13 mouse cellular contexts compared by ENCODE assay signal in genomic region chr1:151648099-151648498, GRCm38 (mm10).
A peak's percentile ranks its signal among the peaks of the same experiment; 100 is the strongest.
DNase-seq lines count a peak whose midpoint lies in the region; ATAC-seq and TF ChIP-seq lines count a peak whose summit lies in the region.
"Had no signal": no experiment of that assay in that cellular context is flagged by ENCODE, and none has a peak within 500 bp of the region (broad histone marks: within the 10 kb centered on the region; RNA-seq: fewer than 3 reads in every experiment).

No protein-coding gene starts in this region.

- 86% methylated on average over 4 of the region's 4 CpGs for WGBS in kidney, postnatal 0 days

- TF ChIP-seq CTCF in kidney, postnatal 0 days (IDR thresholded peaks at IDR 0.05; ENCODE audit: low read depth): peak; percentile 29; the same call in 1 of the 2 replicates
- TF ChIP-seq CTCF in CH12.LX (conservative IDR thresholded peaks at IDR 0.05 in 1 of 2, IDR thresholded peaks at IDR 0.05 in 1 of 2; ENCODE audit: low read depth in 2 of 2, low read length in 2 of 2): peak; percentile 29 to 53; a peak in 3 of 4 replicates
- 0 out of 2 replicates have a peak, but pooled peaks have one; percentile 21 for TF ChIP-seq CTCF in bone marrow macrophage, adult 2 months (IDR thresholded peaks at IDR 0.05; ENCODE audit: low read depth, low read length)

- TF ChIP-seq EP300 in CH12.LX (IDR thresholded peaks at IDR 0.05; ENCODE audit: low read length): no peak

- H3K4me1 ChIP-seq in kidney, postnatal 0 days (replicated peaks; ENCODE audit: insufficient read depth, low read length): no peaks in the 10 kb centered on the region
- H3K4me1 ChIP-seq in CH12.LX (ENCODE audit: control insufficient read depth in 1 of 2, insufficient read depth in 2 of 2): peaks cover 2 to 12% of the 10 kb centered on the region in 2 experiments; a peak in 2 of 4 replicates
- H3K4me1 ChIP-seq in bone marrow macrophage, adult 2 months (ENCODE audit: control insufficient read depth, insufficient read depth, low read length): peaks cover 2% of the 10 kb centered on the region
- H3K4me1 ChIP-seq: stomach, embryonic 15.5 days had no signal

- no peak overlapping the region for H3K9ac ChIP-seq in kidney, postnatal 0 days (ENCODE audit: low read depth, low read length)
- H3K9ac ChIP-seq in CH12.LX (ENCODE audit: insufficient read depth, low read depth): no peak overlapping the region
- H3K9ac ChIP-seq: hindbrain, embryonic 14.5 days; stomach, embryonic 15.5 days had no signal

- no peaks in the 10 kb centered on the region for H3K9me3 ChIP-seq in kidney, postnatal 0 days (replicated peaks; ENCODE audit: low read length)
- no peaks in the 10 kb centered on the region for H3K9me3 ChIP-seq in CH12.LX (replicated peaks; ENCODE audit: low read length)
- H3K9me3 ChIP-seq: stomach, embryonic 15.5 days had no signal

- dilution Hi-C loops in CH12.LX (cut with MboI; ENCODE audit: extremely low pct_ligation_motif_present, extremely low pct_unique_long_range_greater_than_20kb, low sequenced_read_pairs): no loop called here

- H3K4me2 ChIP-seq in kidney, postnatal 0 days (ENCODE audit: low read length): no peak overlapping the region
- no peak overlapping the region for H3K4me2 ChIP-seq in CH12.LX (ENCODE audit: insufficient read depth, low read depth, poor library complexity, severe bottlenecking)
- H3K4me2 ChIP-seq: hindbrain, embryonic 14.5 days; stomach, embryonic 15.5 days had no signal

- no peaks in the 10 kb centered on the region for H3K79me2 ChIP-seq in CH12.LX (replicated peaks; ENCODE audit: control insufficient read depth, extremely low read depth, insufficient read depth, poor library complexity, severe bottlenecking)

- no peak for TF ChIP-seq POLR2A in CH12.LX (IDR thresholded peaks at IDR 0.05; ENCODE audit: low read depth, low read length)
- TF ChIP-seq POLR2A in bone marrow macrophage, adult 2 months (IDR thresholded peaks at IDR 0.05; ENCODE audit: borderline replicate concordance, low read depth, low read length): no peak

- in situ Hi-C loops in CH12.LX (cut with MboI; ENCODE audit: low pct_ligation_motif_present, low pct_unique_long_range_greater_than_20kb, low sequenced_read_pairs): no loop called here

- H3K36me3 ChIP-seq in kidney, postnatal 0 days (ENCODE audit: insufficient read depth, low read length): no peaks in the 10 kb centered on the region
- H3K36me3 ChIP-seq in CH12.LX (replicated peaks in 1 of 2; ENCODE audit: control insufficient read depth in 1 of 2, insufficient read depth in 1 of 2, low read length in 1 of 2): peaks cover 51 to 72% of the 10 kb centered on the region in 2 experiments
- H3K36me3 ChIP-seq: stomach, embryonic 15.5 days had no signal

- peak; percentile 1; the same call in 1 of the 2 replicates for TF ChIP-seq RAD21 in CH12.LX (IDR thresholded peaks at IDR 0.05; ENCODE audit: low read depth, low read length)

- ATAC-seq in kidney, postnatal 0 days (replicated peaks; ENCODE audit: low FRiP score, low read depth): no peak
- ATAC-seq: forebrain, embryonic 16.5 days had no signal

- H3K27me3 ChIP-seq in kidney, postnatal 0 days (ENCODE audit: insufficient read depth, low read length): no peaks in the 10 kb centered on the region
- no peaks in the 10 kb centered on the region for H3K27me3 ChIP-seq in CH12.LX (replicated peaks)
- H3K27me3 ChIP-seq: stomach, embryonic 15.5 days had no signal

- H3K4me3 ChIP-seq in kidney, postnatal 0 days (replicated peaks; ENCODE audit: low read depth, low read length): no peak overlapping the region
- H3K4me3 ChIP-seq in CH12.LX (replicated peaks in 1 of 3; ENCODE audit: low read depth in 2 of 3, low read length in 2 of 3, poor library complexity in 1 of 3): no peak overlapping the region
- H3K4me3 ChIP-seq in bone marrow macrophage, adult 2 months (ENCODE audit: insufficient read depth, low read length): no peak overlapping the region
- H3K4me3 ChIP-seq: stomach, embryonic 15.5 days had no signal

- no peak overlapping the region for H3K27ac ChIP-seq in kidney, postnatal 0 days
- H3K27ac ChIP-seq in CH12.LX (ENCODE audit: insufficient read depth, low read depth): no peak overlapping the region
- no peak overlapping the region for H3K27ac ChIP-seq in bone marrow macrophage, adult 2 months (ENCODE audit: insufficient read depth, low read depth, low read length)
- H3K27ac ChIP-seq: hindbrain, embryonic 14.5 days; macrophage; stomach, embryonic 15.5 days had no signal

- no peak for DNase-seq in kidney, postnatal 0 days (ENCODE audit: low spot score)
- no peak for DNase-seq in kidney, postnatal 4 days
- peak; percentile 23 for DNase-seq in 416B (ENCODE audit: low read depth)
- no peak for DNase-seq in CH12.LX (ENCODE audit: extremely low read depth)
- DNase-seq in left cerebral cortex, adult 9 months (ENCODE audit: low spot score in 2 of 2): no peak
- DNase-seq in cerebellum, postnatal 4 days (ENCODE audit: low spot score in 2 of 2): no peak
- DNase-seq: cerebellum, adult 2 months; liver had no signal

TF ChIP-seq in CH12.LX, 34 proteins besides CTCF, POLR2A, EP300 and RAD21:
- TF ChIP-seq ZMIZ1 (IDR thresholded peaks at IDR 0.05; ENCODE audit: low read depth, low read length) (no peak), SMC3 (IDR thresholded peaks at IDR 0.05; ENCODE audit: low read depth, low read length) (peak; percentile 30), CHD1 (IDR thresholded peaks at IDR 0.05; ENCODE audit: low read depth, low read length) (no peak), RCOR1 (conservative IDR thresholded peaks at IDR 0.05; ENCODE audit: low read depth, low read length) (no peak), GABPA (IDR thresholded peaks at IDR 0.05; ENCODE audit: insufficient replicate concordance, low read depth, low read length) (no peak), ZC3H11A (IDR thresholded peaks at IDR 0.05; ENCODE audit: low read depth, low read length) (no peak)
TF ChIP-seq in CH12.LX: peak in this region for 1.
